Mouse (Mus musculus) lung, postnatal 0 days (tissue): ENCODE data around the gene Dgkz. TPM values are rescaled to one million over a fixed set of nuclear protein-coding genes. Genes with fewer than 3 reads are reported as not detected.

Source experiments
- ATAC-seq: fragments of 200-750 bp; cut with Nextera tagmentation; 2 replicates; pipeline ENCODE4 v1.8.0; 2017; ENCODE audit warnings: moderate library complexity
- DNase-seq: peaks from one replicate; pipeline ENCODE4 v3.0.0-alpha.2; 2016; ENCODE audit warnings: low spot score
- H3K27ac ChIP-seq: fragments of 300-500 bp; sonication (generic); 2 replicates; pipeline ENCODE4 v1.5.1; 2014; ENCODE audit warnings: antibody characterized with exemption, mild to moderate bottlenecking, low read length, mixed read lengths
- H3K27me3 ChIP-seq: fragments of 300-500 bp; sonication (generic); replicated peaks from 2 replicates; pipeline ENCODE4 v1.6.1; 2014; ENCODE audit warnings: low read length, mixed read lengths; ENCODE audit not compliant: insufficient read depth
- H3K36me3 ChIP-seq: fragments of 300-500 bp; sonication (generic); 2 replicates; pipeline ENCODE4 v1.6.1; 2014; ENCODE audit warnings: low read length, mixed read lengths; ENCODE audit not compliant: insufficient read depth
- H3K4me1 ChIP-seq: fragments of 300-500 bp; sonication (generic); 2 replicates; pipeline ENCODE4 v1.6.1; 2014; ENCODE audit warnings: antibody characterized with exemption, low read depth, low read length, mixed read lengths; ENCODE audit not compliant: insufficient read depth
- H3K4me2 ChIP-seq: fragments of 300-500 bp; sonication (generic); replicated peaks from 2 replicates; pipeline ENCODE4 v1.6.1; 2014; ENCODE audit warnings: low read depth, mild to moderate bottlenecking, low read length, moderate library complexity, mixed read lengths
- H3K4me3 ChIP-seq: fragments of 300-500 bp; sonication (generic); 2 replicates; pipeline ENCODE4 v1.5.1; 2014; ENCODE audit warnings: low read depth, low read length
- H3K9ac ChIP-seq: fragments of 300-500 bp; sonication (generic); replicated peaks from 2 replicates; pipeline ENCODE4 v1.6.1; 2014; ENCODE audit warnings: low read depth, mild to moderate bottlenecking
- H3K9me3 ChIP-seq: fragments of 300-500 bp; sonication (generic); 2 replicates; pipeline ENCODE4 v1.6.1; 2016; ENCODE audit warnings: low read length, mixed read lengths
- CTCF ChIP-seq: IDR thresholded peaks from 2 replicates; pipeline ENCODE4 v1.5.1; 2016; ENCODE audit warnings: antibody characterized with exemption, mild to moderate bottlenecking
- EP300 ChIP-seq: IDR thresholded peaks from 2 replicates; pipeline ENCODE4 v1.6.1; 2016; ENCODE audit warnings: antibody characterized with exemption, mild to moderate bottlenecking, control low read depth
- WGBS: fragments of 180-500 bp; shearing (Covaris S2); extraction: QIAGEN DNeasy Blood & Tissue Kit; methylation state at CpG from one replicate; pipeline ENCODE4 v1.1.7; 2014; 5-methylcytosine and 5-hydroxymethylcytosine counted together
- polyA plus RNA-seq: library from polyadenylated mRNA; unstranded; fragments of >200 nt; fragmentation: Nextera tagmentation; extraction: Ambion mirVana; gene quantifications from 2 replicates; pipeline ENCODE4 v1.2.1, GENCODE M21; 2015

The Dgkz gene
- polyA plus RNA-seq: 50.7 and 54.0 TPM in 2 replicates

- peaks cover 5% of the 10 kb centered on the region for H3K4me1 ChIP-seq
- no peaks in the 10 kb centered on the region for H3K9me3 ChIP-seq
- H3K36me3 ChIP-seq: no peaks in the 10 kb centered on the region
- TF ChIP-seq EP300 (no peak), CTCF (no peak)
- H3K4me2 ChIP-seq: peak within 1 kb of the TSS; percentile 53
- H3K4me3 ChIP-seq: peak within 1 kb of the TSS; percentile 35
- peaks cover 27% of the 10 kb centered on the region; the same call in 1 of the 2 replicates for H3K27me3 ChIP-seq
- DNase-seq (no peak), ATAC-seq (no peak)
- H3K27ac ChIP-seq: no peak within 1 kb of the TSS
- 4% methylated on average over 65 of the region's 79 CpGs for WGBS
- H3K9ac ChIP-seq: no peak within 1 kb of the TSS
Measured at GRCm38 (mm10) chr2:91975581-91976541, at the start of gene Dgkz. Dgkz (minus strand) TSS chr2:91975864.

- Histone ChIP-seq H3K4me3 (no peak overlapping the region), H3K27me3 (no peaks in the 10 kb centered on the region), H3K9me3 (no peaks in the 10 kb centered on the region), H3K9ac (no peak overlapping the region), H3K36me3 (no peaks in the 10 kb centered on the region), H3K4me1 (peaks cover 3% of the 10 kb centered on the region), H3K27ac (no peak overlapping the region), H3K4me2 (no peak overlapping the region)
- ATAC-seq: no peak
- DNase-seq: no peak
- TF ChIP-seq EP300: no peak
- TF ChIP-seq CTCF: no peak
- 88% methylated on average over 2 of the region's 2 CpGs for WGBS
Measured at GRCm38 (mm10) chr2:92025202-92025601, 49.5 kb upstream of the Dgkz start.

DNA sequence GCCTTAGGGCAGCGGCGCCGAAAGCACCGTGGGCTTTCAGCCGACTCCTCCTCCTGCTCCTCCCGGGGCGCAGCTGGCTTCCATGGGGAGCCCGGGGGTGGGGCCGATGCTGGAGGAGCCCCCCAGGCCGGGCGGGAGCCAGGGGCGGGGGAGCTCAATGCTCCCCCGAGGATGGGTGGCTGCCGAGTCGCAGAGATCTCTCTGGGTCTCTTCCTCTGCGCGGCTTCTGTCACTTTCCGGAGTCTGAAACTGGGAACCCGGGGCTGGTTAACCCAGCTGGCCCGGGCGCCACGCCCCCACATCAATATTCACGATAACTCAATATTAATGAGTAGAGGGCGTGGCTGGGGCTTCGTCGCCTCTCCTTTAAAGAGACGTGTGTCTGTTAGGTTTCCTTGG lies 48.6 kb upstream of the Dgkz start, which contains the start of gene Creb3l1:
Creb3l1 (minus strand) TSS at position 229 of the 399 bp plus-strand sequence.
- H3K27ac ChIP-seq: peak within 1 kb of the TSS; percentile 71
- peak within 1 kb of the TSS; percentile 78 for H3K4me3 ChIP-seq
- peak within 1 kb of the TSS; percentile 56 for H3K9ac ChIP-seq
- H3K36me3 ChIP-seq: no peaks in the 10 kb centered on the region
- peaks cover 3% of the 10 kb centered on the region for H3K4me1 ChIP-seq
- TF ChIP-seq CTCF (no peak), EP300 (no peak)
- no peaks in the 10 kb centered on the region for H3K9me3 ChIP-seq
- no peaks in the 10 kb centered on the region for H3K27me3 ChIP-seq
- DNase-seq (peak; percentile 86), ATAC-seq (peak; percentile 52)
- peak within 1 kb of the TSS; percentile 96 for H3K4me2 ChIP-seq
- 1% methylated on average over 21 of the region's 27 CpGs for WGBS

GRCm38 (mm10) chr2:92023362-92024273 lies 48.0 kb upstream of the Dgkz start:
- WGBS: 3% methylated on average over 49 of the region's 56 CpGs
- no peaks in the 10 kb centered on the region for H3K9me3 ChIP-seq

GRCm38 (mm10) chr2:92020676-92021265 lies 45.1 kb upstream of the Dgkz start:
- H3K9ac ChIP-seq: no peak overlapping the region; the same call in 1 of the 2 replicates
- TF ChIP-seq EP300: no peak
- no peak for TF ChIP-seq CTCF
- peak overlapping the region; percentile 71 for H3K27ac ChIP-seq
- peaks cover 6% of the 10 kb centered on the region for H3K4me1 ChIP-seq
- H3K9me3 ChIP-seq: no peaks in the 10 kb centered on the region
- H3K4me3 ChIP-seq: no peak overlapping the region
- no peaks in the 10 kb centered on the region for H3K36me3 ChIP-seq
- peak; percentile 68 for DNase-seq
- peak; percentile 16 for ATAC-seq
- WGBS: 13% methylated on average over 4 of the region's 4 CpGs
- no peaks in the 10 kb centered on the region for H3K27me3 ChIP-seq
- peak overlapping the region; percentile 14; the same call in 1 of the 2 replicates for H3K4me2 ChIP-seq

More at GRCm38 (mm10) chr2:92023362-92024273, 48.0 kb upstream of the Dgkz start:
- Histone ChIP-seq H3K4me3 (peak overlapping the region; percentile 78), H3K27me3 (no peaks in the 10 kb centered on the region), H3K36me3 (no peaks in the 10 kb centered on the region), H3K9ac (peak overlapping the region; percentile 56), H3K4me1 (peaks cover 3% of the 10 kb centered on the region), H3K27ac (peak overlapping the region; percentile 71), H3K4me2 (peak overlapping the region; percentile 96)
- peak; percentile 78 for TF ChIP-seq CTCF
- TF ChIP-seq EP300: no peak
- peak; percentile 70 for DNase-seq
- peak; percentile 68 for ATAC-seq
